Mouse (Mus musculus) ES-E14 (cell line): ENCODE measurements around the gene Gpr108.

Experiments
- CHD2 ChIP-seq: IDR thresholded peaks from 2 replicates; pipeline ENCODE4 v1.6.1; 2014; ENCODE audit warnings: mild to moderate bottlenecking, low read depth, low read length, inconsistent platforms
- ZC3H11A ChIP-seq: IDR thresholded peaks from 2 replicates; pipeline ENCODE4 v1.6.1; 2012; ENCODE audit warnings: low read depth, mild to moderate bottlenecking, inconsistent platforms, low read length, borderline replicate concordance
- ZNF384 ChIP-seq: IDR thresholded peaks from 2 replicates; pipeline ENCODE4 v1.6.1; 2012; ENCODE audit warnings: low read depth, low read length, inconsistent platforms

- TF ChIP-seq ZC3H11A, result no peak
- no peak for TF ChIP-seq ZNF384
- TF ChIP-seq CHD2, result no peak
These were observed 13.6 kb upstream of the Gpr108 start for GRCm38 (mm10) chr17:57261796-57262195.
